Comparison of ENCODE assay signal across 19 mouse cellular contexts in genomic region chrX:102074435-102074834, GRCm38 (mm10). TPM values are rescaled to one million over a fixed set of nuclear protein-coding genes. Genes with fewer than 3 reads are reported as not detected.
DNase-seq lines count a peak whose midpoint lies in the region; ATAC-seq and TF ChIP-seq lines count a peak whose summit lies in the region.
"Had no signal": no experiment of that assay in that cellular context is flagged by ENCODE, and none has a peak within 500 bp of the region (broad histone marks: within the 10 kb centered on the region; RNA-seq: fewer than 3 reads in every experiment).

No protein-coding gene starts in this region.

- ATAC-seq in hindbrain, embryonic 11.5 days (ENCODE audit: low FRiP score), result no peak
- no peak for ATAC-seq in hindbrain, postnatal 0 days
- no peak for ATAC-seq in limb, embryonic 12.5 days (ENCODE audit: insufficient number of reproducible peaks, insufficient read depth, low FRiP score, low TSS enrichment, low read depth)
- ATAC-seq: activated CD4-positive, CD25-positive, alpha-beta regulatory T cell, adult 4 months; midbrain, embryonic 16.5 days had no signal

- H3K9ac ChIP-seq in hindbrain, embryonic 11.5 days (ENCODE audit: low read depth, low read length), result no peak overlapping the region
- H3K9ac ChIP-seq in hindbrain, postnatal 0 days (replicated peaks; ENCODE audit: low read length), result no peak overlapping the region
- no peak overlapping the region for H3K9ac ChIP-seq in limb, embryonic 12.5 days (replicated peaks)
- H3K9ac ChIP-seq: forebrain, embryonic 12.5 days had no signal

- no peaks in the 10 kb centered on the region for H3K4me1 ChIP-seq in hindbrain, embryonic 11.5 days (replicated peaks; ENCODE audit: control insufficient read depth, insufficient read depth, low read length)
- H3K4me1 ChIP-seq in hindbrain, postnatal 0 days (ENCODE audit: insufficient read depth, low read length), result no peaks in the 10 kb centered on the region
- H3K4me1 ChIP-seq in limb, embryonic 12.5 days (replicated peaks), result peaks cover 5% of the 10 kb centered on the region; the same call in 1 of the 2 replicates
- H3K4me1 ChIP-seq in limb, embryonic 10.5 days, result peaks cover 11% of the 10 kb centered on the region; the same call in 1 of the 2 replicates
- H3K4me1 ChIP-seq in bone marrow, adult 2 months (ENCODE audit: control insufficient read depth, insufficient read depth, low read length), result peaks cover 2% of the 10 kb centered on the region
- H3K4me1 ChIP-seq in lung, adult 2 months (ENCODE audit: control insufficient read depth, insufficient read depth, low read length), result peaks cover 6% of the 10 kb centered on the region

- peak; percentile 28 for DNase-seq in embryo, embryonic 10 days (ENCODE audit: low spot score)
- DNase-seq in embryo, embryonic 9.5 days (ENCODE audit: extremely low spot score), result no peak
- DNase-seq in hindbrain, embryonic 11.5 days (ENCODE audit: low spot score), result peak; percentile 21
- DNase-seq in hindbrain, postnatal 0 days (ENCODE audit: low spot score), result no peak
- no peak for DNase-seq in limb, embryonic 10.5 days (ENCODE audit: low spot score)
- DNase-seq in lung, adult 2 months, result no peak
- DNase-seq: adrenal gland, adult 8-10 months; cerebellum, adult 2 months; cerebellum, postnatal 25 days; left cerebral cortex, postnatal 4 days; lung, adult 18-20 months; lung, postnatal 14 days had no signal

- no peaks in the 10 kb centered on the region for H3K9me3 ChIP-seq in hindbrain, embryonic 11.5 days (ENCODE audit: control insufficient read depth, low read length)
- H3K9me3 ChIP-seq in hindbrain, postnatal 0 days (ENCODE audit: low read length), result no peaks in the 10 kb centered on the region
- H3K9me3 ChIP-seq in limb, embryonic 12.5 days, result no peaks in the 10 kb centered on the region
- no peaks in the 10 kb centered on the region for H3K9me3 ChIP-seq in limb, embryonic 10.5 days (replicated peaks)
- H3K9me3 ChIP-seq: forebrain, embryonic 12.5 days had no signal

- 58% methylated on average over 5 of the region's 5 CpGs for WGBS in hindbrain, embryonic 11.5 days
- 70% methylated on average over 5 of the region's 5 CpGs for WGBS in hindbrain, postnatal 0 days
- 86% methylated on average over 5 of the region's 5 CpGs for WGBS in limb, embryonic 12.5 days
- 83% methylated on average over 5 of the region's 5 CpGs for WGBS in limb, embryonic 10.5 days
- WGBS in bone marrow, adult 2 months, result 70% methylated on average over 5 of the region's 5 CpGs
- 84% methylated on average over 5 of the region's 5 CpGs for WGBS in lung, adult 2 months

- no peak for TF ChIP-seq POLR2A in bone marrow, adult 2 months (IDR thresholded peaks at IDR 0.05; ENCODE audit: borderline replicate concordance, control insufficient read depth, low read depth, low read length)
- no peak for TF ChIP-seq POLR2A in lung, adult 2 months (IDR thresholded peaks at IDR 0.05; ENCODE audit: borderline replicate concordance, extremely low read depth, low read depth, low read length)

- H3K27me3 ChIP-seq in hindbrain, embryonic 11.5 days (ENCODE audit: control insufficient read depth, insufficient read depth, low read length), result peaks cover 4% of the 10 kb centered on the region; the same call in 1 of the 2 replicates
- H3K27me3 ChIP-seq in hindbrain, postnatal 0 days (ENCODE audit: insufficient read depth, low read length), result no peaks in the 10 kb centered on the region
- peaks cover 70% of the 10 kb centered on the region for H3K27me3 ChIP-seq in limb, embryonic 12.5 days
- peaks cover 96% of the 10 kb centered on the region for H3K27me3 ChIP-seq in limb, embryonic 10.5 days (ENCODE audit: low read depth, poor library complexity, severe bottlenecking)

- no peak overlapping the region for H3K27ac ChIP-seq in hindbrain, embryonic 11.5 days (ENCODE audit: low read depth, low read length)
- no peak overlapping the region for H3K27ac ChIP-seq in hindbrain, postnatal 0 days
- 0 out of 2 replicates have a peak overlapping the region, but pooled peaks have one; percentile 7 for H3K27ac ChIP-seq in limb, embryonic 12.5 days
- no peak overlapping the region for H3K27ac ChIP-seq in limb, embryonic 10.5 days
- H3K27ac ChIP-seq in bone marrow, adult 2 months (ENCODE audit: control insufficient read depth, insufficient read depth, low read depth, low read length, poor library complexity), result peak overlapping the region; percentile 83
- H3K27ac ChIP-seq: forebrain, embryonic 12.5 days had no signal

- H3K4me2 ChIP-seq in hindbrain, embryonic 11.5 days (replicated peaks; ENCODE audit: low read depth, low read length), result no peak overlapping the region
- H3K4me2 ChIP-seq in hindbrain, postnatal 0 days (ENCODE audit: low read depth, low read length), result no peak overlapping the region
- no peak overlapping the region for H3K4me2 ChIP-seq in limb, embryonic 12.5 days
- H3K4me2 ChIP-seq: forebrain, embryonic 12.5 days; heart, embryonic 11.5 days; liver, embryonic 11.5 days had no signal

- no peaks in the 10 kb centered on the region for H3K36me3 ChIP-seq in hindbrain, embryonic 11.5 days (ENCODE audit: control insufficient read depth, insufficient read depth, low read length)
- H3K36me3 ChIP-seq in hindbrain, postnatal 0 days (ENCODE audit: insufficient read depth, low read length), result no peaks in the 10 kb centered on the region
- H3K36me3 ChIP-seq in limb, embryonic 12.5 days, result peaks cover 15% of the 10 kb centered on the region; the same call in 1 of the 2 replicates
- H3K36me3 ChIP-seq in limb, embryonic 10.5 days, result peaks cover 24% of the 10 kb centered on the region
- H3K36me3 ChIP-seq: forebrain, embryonic 12.5 days had no signal

- no peak overlapping the region for H3K4me3 ChIP-seq in hindbrain, embryonic 11.5 days (ENCODE audit: low read depth, low read length)
- no peak overlapping the region for H3K4me3 ChIP-seq in hindbrain, postnatal 0 days (ENCODE audit: low read length)
- no peak overlapping the region for H3K4me3 ChIP-seq in limb, embryonic 12.5 days (replicated peaks)
- no peak overlapping the region for H3K4me3 ChIP-seq in limb, embryonic 10.5 days
- H3K4me3 ChIP-seq in bone marrow, adult 2 months (replicated peaks; ENCODE audit: control insufficient read depth, low read depth, low read length), result no peak overlapping the region
- no peak overlapping the region for H3K4me3 ChIP-seq in lung, adult 2 months (replicated peaks; ENCODE audit: extremely low read depth, low read depth, low read length)
- H3K4me3 ChIP-seq: forebrain, embryonic 12.5 days had no signal

- no peak for TF ChIP-seq CTCF in hindbrain, postnatal 0 days (IDR thresholded peaks at IDR 0.05; ENCODE audit: low read depth)
- no peak for TF ChIP-seq CTCF in bone marrow, adult 2 months (IDR thresholded peaks at IDR 0.05; ENCODE audit: control insufficient read depth, insufficient read depth, low read length)
- TF ChIP-seq CTCF in lung, adult 2 months (IDR thresholded peaks at IDR 0.05; ENCODE audit: insufficient read depth, low read length), result no peak

RNA-seq across cellular contexts. Expression of gene Rtl5, which starts 3.3 kb away (rescaled TPM):
- polyA plus RNA-seq in hindbrain, embryonic 11.5 days (2014; fragmentation: Nextera tagmentation; extraction: Ambion mirVana), result 3.7 and 4.0 TPM in 2 replicates
- 23.7 and 33.8 TPM in 2 replicates for total RNA-seq in hindbrain, postnatal 0 days (2014; rRNA removed)
- 3.6 and 4.8 TPM in 2 replicates for polyA plus RNA-seq in hindbrain, postnatal 0 days (2015; fragmentation: Nextera tagmentation; extraction: Ambion mirVana)
- polyA plus RNA-seq in limb, embryonic 12.5 days (2016; fragmentation: Nextera tagmentation; extraction: Ambion mirVana), result 3.1 and 3.2 TPM in 2 replicates
- polyA plus RNA-seq in limb, embryonic 10.5 days (2016; fragmentation: Nextera tagmentation; extraction: Ambion mirVana), result 1.5 and 2.9 TPM in 2 replicates
- 2.3 and 4.2 TPM in 2 replicates for polyA plus RNA-seq in bone marrow, adult 2 months (2011; ENCODE audit: insufficient read depth, insufficient read length, low replicate concordance, missing spikeins)
- polyA plus RNA-seq in lung, adult 2 months (2012; rRNA removed), result 5.3 and 6.8 TPM in 2 replicates

RNA-seq across cellular contexts. Expression of gene Pin4, which starts 44.8 kb away (rescaled TPM):
- 70.7 and 81.7 TPM in 2 replicates for polyA plus RNA-seq in hindbrain, embryonic 11.5 days (2014; fragmentation: Nextera tagmentation; extraction: Ambion mirVana)
- total RNA-seq in hindbrain, postnatal 0 days (2014; rRNA removed), result 2.2 and 5.3 TPM in 2 replicates
- polyA plus RNA-seq in hindbrain, postnatal 0 days (2015; fragmentation: Nextera tagmentation; extraction: Ambion mirVana), result 50.1 and 57.6 TPM in 2 replicates
- polyA plus RNA-seq in limb, embryonic 12.5 days (2016; fragmentation: Nextera tagmentation; extraction: Ambion mirVana), result 69.9 and 73.6 TPM in 2 replicates
- 81.2 and 96.0 TPM in 2 replicates for polyA plus RNA-seq in limb, embryonic 10.5 days (2016; fragmentation: Nextera tagmentation; extraction: Ambion mirVana)
- 22.4 and 31.1 TPM in 2 replicates for polyA plus RNA-seq in bone marrow, adult 2 months (2011; ENCODE audit: insufficient read depth, insufficient read length, low replicate concordance, missing spikeins)
- polyA plus RNA-seq in lung, adult 2 months (2012; rRNA removed), result 0.96 and 1.1 TPM in 2 replicates

Comparison
In these comparisons a context has a peak if more than half of its experiments do, and no peak if none do; other contexts are left out.
1. DNase-seq: peak in embryo, embryonic 10 days (single experiment) and hindbrain, embryonic 11.5 days (single experiment); none in embryo, embryonic 9.5 days (single experiment), hindbrain, postnatal 0 days (single experiment), limb, embryonic 10.5 days (single experiment) and lung, adult 2 months (single experiment).
2. H3K27ac ChIP-seq: peak in limb, embryonic 12.5 days (single experiment) and bone marrow, adult 2 months (single experiment); none in hindbrain, embryonic 11.5 days (single experiment), hindbrain, postnatal 0 days (single experiment) and limb, embryonic 10.5 days (single experiment).
3. RNA of gene Pin4, which starts 44.8 kb away (polyA plus RNA-seq): 81.2 to 96.0 TPM in limb, embryonic 10.5 days, 69.9 to 73.6 TPM in limb, embryonic 12.5 days, 70.7 to 81.7 TPM in hindbrain, embryonic 11.5 days, 50.1 to 57.6 TPM in hindbrain, postnatal 0 days and 22.4 to 31.1 TPM in bone marrow, adult 2 months; 0.96 to 1.1 TPM in lung, adult 2 months; every median in the first group is over 10 times any median in the second.